Mouse (Mus musculus) G1E (cell line): Measurements from ENCODE around the gene Slc35c2.

Source experiments
- CTCF ChIP-seq: IDR thresholded peaks from 2 replicates; pipeline ENCODE4 v1.5.1; 2012; ENCODE audit warnings: low read depth, low read length, inconsistent platforms, mixed read lengths
- GATA1 ChIP-seq: IDR thresholded peaks from 2 replicates; pipeline ENCODE4 v1.6.1; 2012; ENCODE audit warnings: borderline replicate concordance, low read length, inconsistent platforms, mixed read lengths
- GATA2 ChIP-seq: IDR thresholded peaks from 2 replicates; pipeline ENCODE4 v1.6.1; 2012; ENCODE audit warnings: low read depth, low read length, inconsistent platforms, borderline replicate concordance
- TAL1 ChIP-seq: conservative IDR thresholded peaks from 2 replicates; pipeline ENCODE4 v1.6.1; 2012; ENCODE audit warnings: low read depth, low read length, inconsistent platforms, mixed read lengths

DNA sequence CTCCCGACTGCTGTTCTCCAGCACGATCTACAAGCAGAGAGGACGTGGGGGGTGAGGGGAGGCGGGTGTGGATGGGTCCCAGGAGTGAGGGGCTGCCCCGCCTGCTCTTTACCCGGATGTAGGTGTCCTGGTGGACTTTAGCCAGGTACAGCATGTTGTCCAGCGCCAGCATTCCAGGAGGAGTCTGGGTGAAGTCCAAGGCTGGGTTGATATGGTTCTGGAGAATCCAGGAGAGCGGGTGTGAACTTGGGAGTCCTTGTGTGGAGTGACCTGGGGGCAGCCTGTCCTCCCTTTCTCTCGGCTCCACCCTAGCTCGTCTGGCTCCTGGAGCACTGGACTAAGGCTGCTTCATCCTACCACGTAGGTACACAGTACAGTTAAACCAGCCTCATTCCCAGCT, 9.8 kb upstream of the Slc35c2 start:
- TF ChIP-seq GATA2 (no peak), CTCF (no peak), TAL1 (no peak), GATA1 (no peak)
